Mouse (Mus musculus) hindbrain, embryonic 12.5 days (tissue): ENCODE data around the gene Acat1. TPM values are rescaled to one million over a fixed set of nuclear protein-coding genes. Genes with fewer than 3 reads are reported as not detected.

ENCODE experiments used
- ATAC-seq: fragments of 200-750 bp; cut with Nextera tagmentation; 2 replicates; pipeline ENCODE4 v1.8.0; 2017; ENCODE audit warnings: moderate TSS enrichment; ENCODE audit not compliant: low FRiP score
- H3K27ac ChIP-seq: fragments of 300-500 bp; sonication (generic); 2 replicates; pipeline ENCODE4 v1.5.1; 2016; ENCODE audit warnings: mild to moderate bottlenecking
- H3K27me3 ChIP-seq: fragments of 300-500 bp; sonication (generic); 2 replicates; pipeline ENCODE4 v1.6.1; 2016; ENCODE audit warnings: mild to moderate bottlenecking
- H3K36me3 ChIP-seq: fragments of 300-500 bp; sonication (generic); 2 replicates; pipeline ENCODE4 v1.6.1; 2016; ENCODE audit warnings: mild to moderate bottlenecking
- H3K4me1 ChIP-seq: fragments of 300-500 bp; sonication (generic); 2 replicates; pipeline ENCODE4 v1.6.1; 2016
- H3K4me2 ChIP-seq: fragments of 300-500 bp; sonication (generic); replicated peaks from 2 replicates; pipeline ENCODE4 v1.6.1; 2016; ENCODE audit warnings: mild to moderate bottlenecking
- H3K4me3 ChIP-seq: fragments of 300-500 bp; sonication (generic); 2 replicates; pipeline ENCODE4 v1.5.1; 2016; ENCODE audit warnings: mild to moderate bottlenecking
- H3K9ac ChIP-seq: fragments of 300-500 bp; sonication (generic); 2 replicates; pipeline ENCODE4 v1.6.1; 2016; ENCODE audit warnings: mild to moderate bottlenecking, moderate library complexity
- H3K9me3 ChIP-seq: fragments of 300-500 bp; sonication (generic); replicated peaks from 2 replicates; pipeline ENCODE4 v1.6.1; 2016; ENCODE audit warnings: mild to moderate bottlenecking
- WGBS: fragments of 180-500 bp; shearing (Covaris S2); methylation state at CpG from one replicate; pipeline ENCODE4 v1.1.7; 2016; 5-methylcytosine and 5-hydroxymethylcytosine counted together
- polyA plus RNA-seq: library from polyadenylated mRNA; unstranded; fragments of >200 nt; fragmentation: Nextera tagmentation; extraction: Ambion mirVana; gene quantifications from 2 replicates; pipeline ENCODE4 v1.2.1, GENCODE M21; 2016

Acat1 gene
- 82.6 and 103 TPM in 2 replicates for polyA plus RNA-seq

DNA sequence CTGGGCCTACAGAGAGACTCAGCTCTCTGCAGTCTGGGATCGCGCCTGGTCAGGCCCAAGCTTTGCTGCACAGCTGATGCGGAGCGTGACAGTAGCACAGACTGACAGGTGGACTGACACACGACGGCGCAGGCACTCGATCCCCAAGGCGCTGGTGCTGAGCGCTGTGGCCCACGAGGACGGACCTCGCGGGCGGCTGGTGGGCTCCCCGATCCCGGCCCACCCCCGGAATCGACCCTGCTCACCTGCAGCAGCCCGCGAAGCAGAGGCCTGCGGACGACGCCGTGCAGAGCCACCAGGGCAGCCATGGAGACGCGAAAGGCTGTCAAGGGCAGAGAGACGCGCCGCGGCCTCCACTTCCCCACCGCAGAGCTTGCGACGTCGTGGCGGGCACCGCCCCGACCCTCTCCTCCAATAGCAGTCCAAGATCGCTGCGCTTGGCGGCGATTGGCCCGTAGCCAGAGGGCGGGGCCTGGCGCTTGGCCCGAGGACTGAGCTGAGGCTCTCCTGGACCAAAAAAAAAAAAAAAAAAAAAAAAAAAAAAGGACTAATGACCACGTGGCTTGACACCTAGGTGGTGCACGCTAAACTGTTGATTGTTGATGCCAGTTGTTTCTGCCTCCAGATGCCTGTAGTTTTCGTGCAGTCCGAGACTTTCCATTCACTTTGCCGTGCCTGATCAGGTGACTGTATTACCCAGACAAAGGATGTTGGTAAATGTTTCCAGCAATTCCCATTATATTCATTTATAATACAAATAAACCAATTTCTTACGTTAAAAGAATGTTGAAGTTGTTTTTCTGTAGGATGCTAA lies at the start of gene Acat1:
TSS of gene Acat1 (minus strand) at position 415 of the 814 bp plus-strand sequence.
- Histone ChIP-seq H3K9me3 (no peaks in the 10 kb centered on the region), H3K36me3 (0 out of 2 replicates have a peak, but pooled peaks cover under 1% of the 10 kb centered on the region), H3K4me3 (peak within 1 kb of the TSS; percentile 68), H3K27me3 (no peaks in the 10 kb centered on the region), H3K27ac (peak within 1 kb of the TSS; percentile 66), H3K4me2 (peak within 1 kb of the TSS; percentile 85), H3K9ac (peak within 1 kb of the TSS; percentile 80), H3K4me1 (0 out of 2 replicates have a peak, but pooled peaks cover 6% of the 10 kb centered on the region)
- 6% methylated on average over 49 of the region's 52 CpGs for WGBS
- peak; percentile 98 for ATAC-seq

DNA sequence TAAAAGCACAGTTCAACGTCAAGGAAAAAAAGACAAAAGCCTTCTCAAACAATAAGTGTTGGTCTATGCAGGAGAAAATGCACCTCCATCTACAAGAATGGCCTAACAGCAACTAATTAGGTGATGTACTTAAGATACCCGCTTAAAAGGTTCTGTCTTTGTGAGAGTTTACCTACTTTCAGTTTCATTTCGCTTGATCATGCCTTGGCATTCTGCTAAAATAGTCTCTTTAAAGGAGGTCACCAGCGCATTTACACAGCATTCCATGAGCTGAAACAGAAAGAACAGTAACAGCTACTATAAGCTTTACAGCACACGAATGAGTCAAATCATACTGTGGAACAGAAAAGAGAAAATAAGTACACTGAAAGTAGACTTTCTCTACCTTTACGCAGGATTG lies 24.6 kb upstream of the Acat1 start:
- peaks cover 72% of the 10 kb centered on the region for H3K36me3 ChIP-seq
- no peak overlapping the region for H3K9ac ChIP-seq
- H3K9me3 ChIP-seq = no peaks in the 10 kb centered on the region
- 96% methylated on average over 6 of the region's 6 CpGs for WGBS
- no peak overlapping the region for H3K27ac ChIP-seq
- H3K27me3 ChIP-seq = no peaks in the 10 kb centered on the region
- H3K4me2 ChIP-seq = no peak overlapping the region
- ATAC-seq = no peak
- H3K4me3 ChIP-seq = no peak overlapping the region
- H3K4me1 ChIP-seq = no peaks in the 10 kb centered on the region

DNA sequence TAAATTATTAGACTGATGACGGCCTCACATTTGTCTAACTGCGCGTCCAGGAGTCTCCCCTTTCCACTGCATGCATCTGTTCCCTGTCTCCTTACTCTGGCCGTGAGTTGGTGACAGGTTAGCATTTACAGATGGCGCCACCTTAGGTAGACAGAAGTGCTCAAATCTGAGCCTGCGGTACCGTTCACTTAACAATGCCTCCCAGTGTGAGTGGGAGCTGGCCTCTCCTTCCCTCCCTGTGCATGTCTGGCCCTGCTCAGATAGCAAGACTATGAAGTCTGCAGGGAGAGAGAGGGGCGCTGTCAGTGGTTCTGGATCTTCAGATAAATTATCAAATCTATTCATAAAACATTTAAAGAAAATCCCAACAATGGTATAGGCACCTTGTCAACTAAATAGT lies 5.1 kb upstream of the Acat1 start:
- Histone ChIP-seq H3K36me3 (peaks cover 31% of the 10 kb centered on the region), H3K27ac (no peak overlapping the region), H3K9ac (no peak overlapping the region), H3K4me1 (no peaks in the 10 kb centered on the region), H3K4me3 (no peak overlapping the region), H3K9me3 (no peaks in the 10 kb centered on the region), H3K4me2 (no peak overlapping the region), H3K27me3 (no peaks in the 10 kb centered on the region)
- WGBS = 89% methylated on average over 8 of the region's 8 CpGs
- ATAC-seq = no peak

DNA sequence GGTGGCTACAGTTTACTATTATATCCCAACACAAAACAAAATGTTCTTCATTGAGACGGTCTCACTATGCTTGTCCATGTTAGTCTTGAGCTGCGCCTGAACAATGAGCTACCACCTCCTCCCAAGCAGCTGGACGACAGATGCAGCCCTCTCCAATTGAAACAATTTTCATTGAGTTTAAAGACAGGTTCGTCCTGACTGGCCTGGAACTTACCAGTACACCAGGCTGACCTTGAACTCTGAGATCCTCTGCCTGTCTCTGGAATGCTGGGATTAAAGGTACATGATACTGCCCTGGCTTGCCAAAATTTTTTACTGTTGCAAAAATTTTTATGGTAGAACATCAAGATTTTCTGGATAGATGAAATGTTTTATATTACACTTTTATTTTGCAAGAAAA lies 4.1 kb upstream of the Acat1 start:
- Histone ChIP-seq H3K9ac (no peak overlapping the region), H3K9me3 (no peaks in the 10 kb centered on the region), H3K27me3 (no peaks in the 10 kb centered on the region), H3K4me1 (0 out of 2 replicates have a peak, but pooled peaks cover 3% of the 10 kb centered on the region), H3K27ac (no peak overlapping the region), H3K4me2 (no peak overlapping the region), H3K4me3 (no peak overlapping the region), H3K36me3 (peaks cover 23% of the 10 kb centered on the region)
- 81% methylated on average over 4 of the region's 4 CpGs for WGBS
- ATAC-seq = no peak

DNA sequence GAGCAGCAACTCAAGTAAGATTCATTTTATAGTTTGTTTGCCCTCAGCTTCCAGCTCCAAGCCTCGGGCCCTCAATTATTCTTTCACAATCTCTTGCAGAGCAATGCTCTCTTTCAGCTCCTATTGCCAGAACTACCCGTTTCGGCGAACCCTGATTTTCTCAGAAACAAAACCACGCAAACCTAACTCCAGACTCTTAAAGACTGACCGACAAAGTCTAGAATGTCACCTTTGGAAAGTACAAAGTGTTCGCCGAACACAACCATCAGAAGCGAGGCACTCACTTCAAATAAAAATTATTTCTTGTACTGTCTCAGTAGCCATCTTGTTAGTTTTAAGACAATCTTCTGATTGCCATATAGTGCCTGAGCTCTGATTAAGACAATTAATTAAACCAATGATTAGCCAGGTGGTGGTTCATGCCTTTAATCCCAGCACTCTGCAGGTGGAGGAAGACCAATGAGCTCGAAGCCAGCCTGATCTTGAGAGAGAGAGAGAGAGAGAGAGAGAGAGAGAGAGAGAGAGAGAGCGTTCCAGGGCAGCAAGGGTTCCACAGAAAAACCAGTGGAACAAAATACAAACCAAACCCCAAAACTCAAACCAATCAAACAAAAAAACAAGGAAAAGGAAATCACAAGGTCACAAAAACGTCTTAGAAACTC lies 745 bp downstream of the Acat1 start:
- Histone ChIP-seq H3K27ac (peak overlapping the region; percentile 66), H3K9me3 (no peaks in the 10 kb centered on the region), H3K36me3 (no peaks in the 10 kb centered on the region), H3K9ac (peak overlapping the region; percentile 80), H3K4me1 (0 out of 2 replicates have a peak, but pooled peaks cover 6% of the 10 kb centered on the region), H3K4me2 (peak overlapping the region; percentile 85), H3K27me3 (no peaks in the 10 kb centered on the region), H3K4me3 (peak overlapping the region; percentile 68)
- peak; percentile 20; the same call in 1 of the 2 replicates for ATAC-seq
- 84% methylated on average over 12 of the region's 12 CpGs for WGBS

DNA sequence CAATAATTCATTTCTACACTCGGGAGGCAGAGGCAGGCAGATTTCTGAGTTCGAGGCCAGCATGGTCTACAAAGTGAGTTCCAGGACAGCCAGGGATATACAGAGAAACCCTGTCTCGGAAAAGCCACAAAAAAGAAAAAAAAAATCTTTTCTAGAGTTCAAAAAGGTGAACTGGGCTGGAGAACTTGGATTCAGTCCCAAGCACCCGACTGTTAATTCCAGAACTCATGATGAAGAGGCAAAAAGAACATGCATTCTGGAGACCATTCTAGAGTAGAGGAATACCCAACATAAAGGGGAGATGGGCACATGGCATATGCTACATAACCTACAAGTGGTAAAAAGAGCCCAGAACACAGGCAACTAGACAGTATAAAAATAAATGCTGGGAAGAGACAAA lies 2.4 kb downstream of the Acat1 start:
- Histone ChIP-seq H3K36me3 (no peaks in the 10 kb centered on the region), H3K27ac (no peak overlapping the region), H3K4me3 (no peak overlapping the region), H3K9me3 (no peaks in the 10 kb centered on the region), H3K4me2 (no peak overlapping the region), H3K27me3 (no peaks in the 10 kb centered on the region), H3K9ac (no peak overlapping the region), H3K4me1 (0 out of 2 replicates have a peak, but pooled peaks cover 6% of the 10 kb centered on the region)
- WGBS = 97% methylated on average over 4 of the region's 4 CpGs
- no peak for ATAC-seq

DNA sequence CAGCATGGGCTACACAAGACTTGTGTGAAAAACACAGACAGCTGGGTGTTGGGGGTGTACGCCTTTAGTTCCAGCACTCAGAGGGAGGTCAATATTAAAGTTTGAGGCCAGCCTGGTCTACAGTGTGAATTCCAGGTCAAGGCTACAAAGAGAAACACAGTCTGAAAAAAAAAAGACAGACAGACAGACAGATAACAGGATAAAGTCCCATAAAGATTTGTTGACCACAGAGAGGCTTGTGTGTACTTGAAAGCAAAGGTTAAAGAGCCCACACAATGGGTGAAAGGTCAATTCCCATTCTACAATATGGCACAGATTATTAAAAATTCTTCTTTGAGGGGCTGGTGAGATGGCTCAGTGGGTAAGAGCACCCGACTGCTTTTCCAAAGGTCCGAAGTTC lies 3.0 kb downstream of the Acat1 start:
- H3K9me3 ChIP-seq = no peaks in the 10 kb centered on the region
- H3K27me3 ChIP-seq = no peaks in the 10 kb centered on the region
- no peak for ATAC-seq
- H3K9ac ChIP-seq = no peak overlapping the region
- no peaks in the 10 kb centered on the region for H3K36me3 ChIP-seq
- H3K4me1 ChIP-seq = 0 out of 2 replicates have a peak, but pooled peaks cover 6% of the 10 kb centered on the region
- no peak overlapping the region for H3K27ac ChIP-seq
- no peak overlapping the region for H3K4me2 ChIP-seq
- WGBS = 87% methylated on average over 3 of the region's 3 CpGs
- H3K4me3 ChIP-seq = no peak overlapping the region

DNA sequence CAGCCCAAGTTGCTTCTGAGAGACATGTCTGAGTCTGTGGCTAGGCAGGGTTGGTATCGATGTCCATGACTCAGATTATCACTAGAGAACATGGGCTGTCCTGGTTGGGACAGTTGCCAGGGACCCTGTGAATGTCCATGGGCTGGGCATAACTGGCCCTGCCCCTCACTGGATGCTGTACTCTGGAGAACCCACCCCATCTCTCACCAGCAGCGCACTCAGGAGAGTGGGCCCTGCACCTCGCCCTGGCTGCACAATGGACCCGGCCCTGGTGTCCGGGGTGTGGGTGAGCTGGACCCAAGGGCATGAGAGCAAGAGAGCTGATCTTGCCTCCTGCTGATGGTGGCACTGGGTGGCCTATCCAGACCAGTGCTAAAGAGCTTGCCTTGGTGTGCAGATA lies 5.2 kb downstream of the Acat1 start:
- no peak overlapping the region for H3K4me2 ChIP-seq
- H3K9ac ChIP-seq = no peak overlapping the region
- no peaks in the 10 kb centered on the region for H3K9me3 ChIP-seq
- no peaks in the 10 kb centered on the region for H3K36me3 ChIP-seq
- H3K4me1 ChIP-seq = 0 out of 2 replicates have a peak, but pooled peaks cover 6% of the 10 kb centered on the region
- WGBS = 94% methylated on average over 5 of the region's 5 CpGs
- no peaks in the 10 kb centered on the region for H3K27me3 ChIP-seq
- H3K4me3 ChIP-seq = no peak overlapping the region
- no peak for ATAC-seq
- no peak overlapping the region for H3K27ac ChIP-seq

DNA sequence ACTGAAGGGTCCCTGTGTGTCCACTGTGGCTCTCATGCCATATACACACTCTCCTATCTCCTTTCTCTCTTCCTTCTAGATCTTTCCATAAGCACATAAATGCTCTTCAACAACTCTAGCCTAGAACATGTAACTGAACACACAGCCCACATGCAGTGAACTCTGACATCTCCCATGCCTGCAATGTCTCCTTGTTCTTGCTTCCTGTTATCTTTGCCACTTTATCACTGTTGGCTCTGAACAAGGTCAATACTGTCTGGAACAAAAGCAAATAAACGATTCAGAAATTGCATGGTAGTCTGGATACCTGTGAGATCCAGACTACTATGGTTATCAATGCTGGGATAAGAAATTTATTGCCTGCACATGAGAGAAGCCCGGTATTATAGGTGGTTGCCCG lies 6.3 kb downstream of the Acat1 start:
- H3K27me3 ChIP-seq = no peaks in the 10 kb centered on the region
- no peaks in the 10 kb centered on the region for H3K4me1 ChIP-seq
- H3K36me3 ChIP-seq = no peaks in the 10 kb centered on the region
- no peak overlapping the region for H3K27ac ChIP-seq
- ATAC-seq = no peak
- H3K9ac ChIP-seq = no peak overlapping the region
- no peak overlapping the region for H3K4me3 ChIP-seq
- H3K9me3 ChIP-seq = no peaks in the 10 kb centered on the region
- no peak overlapping the region for H3K4me2 ChIP-seq
- WGBS = 85% methylated on average over 3 of the region's 3 CpGs

DNA sequence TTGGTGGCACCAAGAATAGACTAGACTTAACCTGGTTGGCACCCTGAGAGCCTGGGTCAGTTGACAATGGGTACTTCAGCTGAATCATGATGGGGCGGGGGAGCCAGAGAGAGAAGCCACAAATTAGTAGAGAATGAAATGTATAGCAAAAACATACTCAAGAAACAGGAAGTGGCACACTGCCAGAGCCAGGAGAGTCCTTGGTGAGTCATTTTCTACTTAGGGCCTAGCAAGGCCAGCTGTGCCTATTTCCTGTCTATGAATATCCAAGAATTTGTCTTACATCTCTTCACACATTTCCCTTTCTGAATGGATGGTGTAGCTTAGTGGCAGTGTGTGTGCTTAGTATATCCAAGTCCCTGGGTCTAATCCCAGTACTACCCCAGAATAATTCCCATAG lies 6.8 kb downstream of the Acat1 start:
- Histone ChIP-seq H3K4me2 (no peak overlapping the region), H3K9me3 (no peaks in the 10 kb centered on the region), H3K4me1 (no peaks in the 10 kb centered on the region), H3K27ac (no peak overlapping the region), H3K4me3 (no peak overlapping the region), H3K9ac (no peak overlapping the region), H3K36me3 (no peaks in the 10 kb centered on the region), H3K27me3 (no peaks in the 10 kb centered on the region)
- no peak for ATAC-seq
- 86% methylated on average over 1 of the region's 1 CpGs for WGBS

DNA sequence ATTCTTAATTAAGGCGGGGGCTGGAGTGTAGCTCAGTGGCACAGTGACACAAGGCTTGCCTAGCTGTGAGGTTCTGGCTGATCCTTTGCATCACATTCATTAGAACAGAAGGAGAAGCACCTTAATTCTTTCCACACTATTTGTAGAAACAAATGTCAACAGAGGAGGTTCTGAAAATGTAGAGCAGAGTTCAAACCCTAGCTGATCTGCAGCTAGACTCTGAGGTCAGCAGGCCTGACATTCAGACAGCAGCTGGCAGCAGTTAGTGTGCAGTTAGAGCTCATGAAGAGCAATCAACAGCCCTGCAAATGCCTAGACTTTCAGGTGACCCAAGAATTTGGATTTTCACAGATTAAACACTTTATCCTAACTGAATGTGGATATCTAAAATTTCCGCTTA lies 8.6 kb downstream of the Acat1 start:
- Histone ChIP-seq H3K9me3 (no peaks in the 10 kb centered on the region), H3K4me3 (no peak overlapping the region), H3K4me2 (no peak overlapping the region), H3K9ac (no peak overlapping the region), H3K27me3 (no peaks in the 10 kb centered on the region), H3K4me1 (no peaks in the 10 kb centered on the region), H3K36me3 (no peaks in the 10 kb centered on the region), H3K27ac (no peak overlapping the region)
- WGBS = 93% methylated on average over 2 of the region's 2 CpGs
- no peak for ATAC-seq

DNA sequence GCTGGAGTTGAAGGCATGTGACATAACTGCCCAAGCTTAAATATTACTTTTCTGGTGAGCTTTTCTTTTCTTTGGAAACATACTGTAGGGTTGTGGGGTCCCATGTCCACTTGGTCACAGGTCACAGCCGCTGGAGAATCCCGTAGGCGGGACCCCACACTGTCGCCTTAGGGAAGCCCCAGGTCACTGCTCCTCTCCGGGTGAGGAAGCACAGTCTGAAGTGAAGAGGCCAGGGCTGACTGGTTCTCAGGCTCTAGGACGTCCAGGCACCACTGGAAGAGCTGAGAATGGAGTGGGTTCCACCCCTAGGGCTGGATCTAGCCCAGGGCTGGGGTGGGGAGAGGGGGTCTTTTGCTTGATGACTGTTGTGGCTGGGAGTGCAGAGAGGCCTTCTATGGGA lies 11.6 kb downstream of the Acat1 start:
- Histone ChIP-seq H3K9ac (no peak overlapping the region), H3K4me2 (no peak overlapping the region), H3K4me1 (no peaks in the 10 kb centered on the region), H3K27me3 (no peaks in the 10 kb centered on the region), H3K4me3 (no peak overlapping the region), H3K9me3 (no peaks in the 10 kb centered on the region), H3K36me3 (peaks cover 8% of the 10 kb centered on the region; the same call in 1 of the 2 replicates), H3K27ac (no peak overlapping the region)
- ATAC-seq = no peak
- 70% methylated on average over 6 of the region's 6 CpGs for WGBS
